Mouse (Mus musculus) C2C12 (cell line): ENCODE results near the gene Cyb561d1. TPM values are rescaled to one million over a fixed set of nuclear protein-coding genes. Genes with fewer than 3 reads are reported as not detected.

Source experiments
- H3K27me3 ChIP-seq: one replicate; pipeline ENCODE4 v1.6.1; 2011; ENCODE audit not compliant: control insufficient read depth, insufficient read depth, insufficient read length
- H3K36me3 ChIP-seq: one replicate; pipeline ENCODE4 v1.6.1; 2011; ENCODE audit not compliant: control insufficient read depth, insufficient read depth
- H3K4me3 ChIP-seq: one replicate; pipeline ENCODE4 v1.5.1; 2011; ENCODE audit warnings: mild to moderate bottlenecking, control low read depth; ENCODE audit not compliant: poor library complexity, insufficient read depth, severe bottlenecking
- H3K79me2 ChIP-seq: one replicate; pipeline ENCODE4 v1.6.1; 2011; ENCODE audit not compliant: control insufficient read depth, insufficient read depth
- H3K79me3 ChIP-seq: one replicate; pipeline ENCODE4 v1.6.1; 2011; ENCODE audit warnings: low read depth, control low read depth
- H3ac ChIP-seq: one replicate; pipeline ENCODE3; 2011; ENCODE audit warnings: low read depth; ENCODE audit not compliant: control insufficient read depth, insufficient read length
- CEBPB ChIP-seq: IDR thresholded peaks from one replicate; pipeline ENCODE4 v1.6.1; 2011; ENCODE audit warnings: low read depth, mild to moderate bottlenecking, control low read depth, moderate library complexity
- CTCF ChIP-seq: IDR thresholded peaks from one replicate; pipeline ENCODE4 v1.5.1; 2011; ENCODE audit not compliant: control insufficient read depth, insufficient read depth, insufficient read length
- FOSL1 ChIP-seq: IDR thresholded peaks from one replicate; pipeline ENCODE4 v1.8.0; 2011; ENCODE audit warnings: mild to moderate bottlenecking, low read length; ENCODE audit not compliant: poor library complexity, insufficient read depth, severe bottlenecking
- MAX ChIP-seq: IDR thresholded peaks from one replicate; pipeline ENCODE4 v1.6.1; 2011; ENCODE audit warnings: mild to moderate bottlenecking, control low read depth
- MYOD1 ChIP-seq: IDR thresholded peaks from one replicate; pipeline ENCODE4 v1.6.1; 2011; ENCODE audit warnings: low read depth; ENCODE audit not compliant: control insufficient read depth, insufficient read length
- MYOG ChIP-seq: IDR thresholded peaks from one replicate; pipeline ENCODE4 v1.6.1; 2011; ENCODE audit not compliant: control insufficient read depth, insufficient read length; ENCODE audit errors: extremely low read depth
- USF1 ChIP-seq: IDR thresholded peaks from one replicate; pipeline ENCODE4 v1.6.1; 2011; ENCODE audit warnings: low read depth, mild to moderate bottlenecking, control low read depth, moderate library complexity
- polyA plus RNA-seq: library from polyadenylated mRNA; unstranded; fragments of >200 nt; fragmentation: generic; extraction: Trizol; gene quantifications from one replicate; pipeline ENCODE4 v1.2.1, GENCODE M21; 2012; ENCODE audit warnings: missing spikeins

Gene Cyb561d1
- polyA plus RNA-seq, 1 experiment, result 1.7 TPM

DNA sequence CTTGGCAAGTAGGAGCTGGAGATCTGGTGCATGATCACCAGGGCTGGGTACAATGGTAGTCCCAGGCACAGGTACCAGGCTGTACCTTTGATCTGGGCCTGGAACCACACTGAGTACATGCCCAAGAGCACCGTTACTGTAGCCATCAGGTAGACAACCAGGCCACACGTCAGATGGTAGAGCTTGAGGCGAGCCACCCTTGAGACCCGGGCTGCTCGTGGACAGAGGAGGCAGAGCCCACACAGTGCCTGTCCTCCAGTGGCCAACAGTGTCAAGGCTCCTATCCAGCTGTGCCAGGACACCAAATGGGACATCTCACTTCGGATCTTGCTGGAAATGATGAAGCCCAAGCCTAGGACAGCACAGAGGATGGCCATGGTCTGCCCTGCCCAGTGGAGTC is 1.8 kb downstream of the Cyb561d1 start:
- no peaks in the 10 kb centered on the region for H3K79me2 ChIP-seq
- no peak overlapping the region for H3K4me3 ChIP-seq
- peaks cover 6% of the 10 kb centered on the region for H3K79me3 ChIP-seq
- TF ChIP-seq CEBPB, result no peak
- no peak for TF ChIP-seq MYOD1
- TF ChIP-seq CTCF, result no peak
- no peak for TF ChIP-seq MAX
- TF ChIP-seq MYOG, result no peak
- TF ChIP-seq FOSL1, result no peak
- TF ChIP-seq USF1, result no peak
- H3ac ChIP-seq, result no peak overlapping the region
- no peaks in the 10 kb centered on the region for H3K27me3 ChIP-seq
- peaks cover 21% of the 10 kb centered on the region for H3K36me3 ChIP-seq

DNA sequence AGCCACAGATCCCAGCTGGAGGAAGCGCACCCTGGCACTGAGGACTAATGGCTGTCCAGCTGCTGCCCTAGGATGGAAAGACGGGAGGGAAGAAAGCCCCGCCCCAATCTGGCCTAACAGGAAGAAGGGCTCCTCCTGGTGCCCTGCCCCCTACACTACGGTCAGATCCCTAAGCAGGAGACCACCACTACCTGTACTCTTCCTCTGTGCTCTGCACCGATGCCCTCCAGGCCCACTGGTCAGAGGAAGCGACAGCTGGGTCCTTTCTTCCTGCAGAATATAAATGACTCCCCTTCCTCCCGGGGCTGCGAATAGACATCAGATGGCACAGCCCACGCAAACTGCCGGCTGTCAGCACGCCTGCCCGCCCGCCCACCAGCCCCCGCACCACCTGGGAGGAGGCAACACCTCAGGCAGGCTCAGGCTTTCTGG is 3.9 kb downstream of the Cyb561d1 start:
- no peak for TF ChIP-seq MYOD1
- TF ChIP-seq MYOG, result no peak
- TF ChIP-seq USF1, result no peak
- TF ChIP-seq CEBPB, result no peak
- TF ChIP-seq MAX, result no peak
- TF ChIP-seq FOSL1, result no peak
- TF ChIP-seq CTCF, result no peak
- H3K4me3 ChIP-seq, result no peak overlapping the region

DNA sequence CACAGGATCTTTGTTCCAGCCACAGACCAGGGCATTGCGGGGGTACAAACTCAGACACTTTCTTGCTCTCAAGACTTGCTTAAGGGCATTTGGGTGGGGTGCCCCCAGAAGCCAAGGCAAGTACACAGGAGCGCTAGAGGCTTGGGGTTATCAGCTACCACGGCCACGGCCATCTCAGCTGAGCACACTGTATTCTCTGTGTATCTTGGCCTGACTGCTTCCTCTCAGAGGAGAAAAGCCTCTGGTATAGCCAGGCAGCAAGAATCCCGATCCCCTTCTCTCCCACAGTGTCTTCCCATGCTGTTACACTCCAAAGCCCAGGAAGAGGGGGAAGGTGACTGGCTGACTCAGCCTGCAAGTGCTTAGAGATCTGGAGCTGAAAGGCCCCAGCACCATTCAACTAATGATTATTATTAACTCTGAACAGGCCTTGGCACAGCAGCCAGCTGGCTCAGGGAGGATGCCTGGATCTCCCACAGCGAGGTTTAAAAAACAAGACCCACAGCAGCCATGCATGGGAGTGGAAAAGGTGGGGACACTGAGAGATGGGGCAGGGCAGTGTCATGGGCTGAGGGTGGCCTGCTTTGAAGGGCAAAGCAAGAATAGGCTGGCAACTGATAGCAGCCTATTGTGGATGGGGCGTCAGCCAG is 4.9 kb downstream of the Cyb561d1 start:
- no peak overlapping the region for H3ac ChIP-seq
- no peak overlapping the region for H3K4me3 ChIP-seq
- H3K79me2 ChIP-seq, result no peaks in the 10 kb centered on the region
- peaks cover 6% of the 10 kb centered on the region for H3K36me3 ChIP-seq
- no peak for TF ChIP-seq CTCF
- no peak for TF ChIP-seq CEBPB
- no peak for TF ChIP-seq MYOG
- TF ChIP-seq FOSL1, result no peak
- TF ChIP-seq USF1, result no peak
- TF ChIP-seq MYOD1, result no peak
- TF ChIP-seq MAX, result no peak
- H3K79me3 ChIP-seq, result peaks cover 6% of the 10 kb centered on the region
- H3K27me3 ChIP-seq, result no peaks in the 10 kb centered on the region

More for the DNA sequence above, 3.9 kb downstream of the Cyb561d1 start:
- peaks cover 6% of the 10 kb centered on the region for H3K79me3 ChIP-seq
- H3K36me3 ChIP-seq, result peaks cover 6% of the 10 kb centered on the region
- H3K79me2 ChIP-seq, result no peaks in the 10 kb centered on the region
- H3K27me3 ChIP-seq, result no peaks in the 10 kb centered on the region
- no peak overlapping the region for H3ac ChIP-seq

DNA sequence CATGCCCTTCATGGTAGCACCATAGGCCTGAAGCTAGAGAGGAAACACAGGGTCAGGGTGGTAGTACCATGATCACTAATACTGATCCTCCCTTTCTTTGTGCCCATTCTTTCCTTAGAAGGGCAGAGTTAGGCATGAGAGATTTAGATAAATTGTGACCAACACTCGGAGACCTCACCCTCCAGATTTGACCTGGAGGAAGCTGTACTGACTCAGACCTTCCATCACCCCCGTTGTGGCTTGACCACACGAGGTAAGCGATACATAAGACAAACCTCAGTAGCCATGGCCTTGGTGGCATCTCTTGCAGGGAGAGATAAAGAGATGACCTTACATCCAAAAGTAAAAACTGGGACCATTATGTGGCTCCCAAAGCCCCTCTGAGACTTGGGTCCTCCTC is 5.7 kb downstream of the Cyb561d1 start:
- TF ChIP-seq CEBPB (no peak), MAX (no peak)
- Histone ChIP-seq H3K36me3 (peaks cover 6% of the 10 kb centered on the region), H3K27me3 (no peaks in the 10 kb centered on the region), H3K79me2 (no peaks in the 10 kb centered on the region), H3K79me3 (peaks cover 6% of the 10 kb centered on the region), H3ac (no peak overlapping the region), H3K4me3 (no peak overlapping the region)

DNA sequence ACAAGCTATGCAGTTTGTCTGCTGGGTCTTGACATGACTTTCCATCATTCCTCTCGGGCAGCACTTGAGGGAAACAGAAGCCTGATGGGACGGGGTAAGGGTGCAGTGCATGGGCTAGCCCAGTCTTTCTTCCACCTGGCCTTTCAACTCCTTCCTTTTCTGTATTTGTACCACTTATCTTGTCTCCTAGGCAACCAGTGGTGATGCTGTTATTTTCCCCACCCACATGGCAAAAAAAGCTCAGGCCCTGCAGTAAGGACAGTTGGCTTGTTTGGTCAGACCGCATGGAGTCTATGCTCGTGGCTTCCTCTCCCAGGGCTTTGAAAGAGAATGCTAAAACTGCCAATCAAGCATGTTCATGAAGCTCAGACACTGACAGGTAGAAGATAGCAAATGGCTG is 7.3 kb downstream of the Cyb561d1 start:
- H3K36me3 ChIP-seq, result peaks cover under 1% of the 10 kb centered on the region
- no peaks in the 10 kb centered on the region for H3K79me2 ChIP-seq
- TF ChIP-seq USF1, result no peak
- no peak for TF ChIP-seq MAX
- TF ChIP-seq CEBPB, result no peak
- TF ChIP-seq MYOD1, result no peak
- TF ChIP-seq FOSL1, result no peak
- TF ChIP-seq CTCF, result no peak
- no peak for TF ChIP-seq MYOG
- H3K27me3 ChIP-seq, result no peaks in the 10 kb centered on the region
- no peak overlapping the region for H3K4me3 ChIP-seq
- no peaks in the 10 kb centered on the region for H3K79me3 ChIP-seq
- no peak overlapping the region for H3ac ChIP-seq

DNA sequence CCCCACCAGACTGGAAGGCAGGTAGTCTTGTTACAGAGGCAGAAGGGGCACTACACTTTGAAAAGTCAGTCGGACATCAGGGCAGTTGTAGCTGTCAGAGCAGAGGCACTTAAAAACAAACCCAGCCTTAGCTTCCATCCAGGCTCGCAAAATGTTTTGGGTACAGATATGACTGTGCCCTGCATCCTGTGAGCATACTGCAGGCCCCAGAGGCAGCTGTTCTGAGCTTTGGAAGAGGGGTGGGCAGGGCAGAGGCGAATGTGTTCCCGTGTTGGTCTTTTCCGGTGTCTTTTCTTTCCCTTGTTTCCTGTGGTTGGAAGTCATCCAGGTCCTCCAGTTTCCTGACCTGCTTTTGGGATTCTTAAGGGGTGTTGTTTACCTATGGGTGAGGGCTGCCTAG is 11.1 kb downstream of the Cyb561d1 start:
- H3K36me3 ChIP-seq, result no peaks in the 10 kb centered on the region
- TF ChIP-seq MYOD1, result no peak
- TF ChIP-seq USF1, result no peak
- no peak for TF ChIP-seq MYOG
- TF ChIP-seq CTCF, result no peak
- H3K79me3 ChIP-seq, result no peaks in the 10 kb centered on the region

More for the DNA sequence above, 11.1 kb downstream of the Cyb561d1 start:
- Histone ChIP-seq H3K79me2 (no peaks in the 10 kb centered on the region), H3K4me3 (no peak overlapping the region), H3K27me3 (no peaks in the 10 kb centered on the region), H3ac (no peak overlapping the region)
